Mouse (Mus musculus) intestine, embryonic 14.5 days (tissue): ENCODE measurements at regions not wholly inside any gene's neighbourhood (a gene's known extent, or its start where the extent isn't known, plus 50 kb on each side); places are given as distances from the start of the nearest gene placed in this dataset.

ENCODE experiments used
- ATAC-seq: fragments of 200-750 bp; cut with Nextera tagmentation; replicated peaks from 2 replicates; pipeline ENCODE4 v1.8.0; 2017; ENCODE audit warnings: low read depth, moderate number of reproducible peaks, moderate TSS enrichment, moderate library complexity; ENCODE audit not compliant: low FRiP score, low TSS enrichment
- DNase-seq: peaks from one replicate; pipeline ENCODE4 v3.0.0-alpha.2; 2018; ENCODE audit warnings: low spot score
- H3K27ac ChIP-seq: fragments of 300-500 bp; sonication (generic); 2 replicates; pipeline ENCODE4 v1.5.1; 2014; ENCODE audit warnings: low read depth, mild to moderate bottlenecking, control low read depth
- H3K27me3 ChIP-seq: fragments of 300-500 bp; sonication (generic); replicated peaks from 2 replicates; pipeline ENCODE4 v1.6.1; 2014; ENCODE audit warnings: low read length, control low read depth; ENCODE audit not compliant: control insufficient read depth, insufficient read depth
- H3K36me3 ChIP-seq: fragments of 300-500 bp; sonication (generic); 2 replicates; pipeline ENCODE4 v1.6.1; 2014; ENCODE audit warnings: low read length, control low read depth; ENCODE audit not compliant: control insufficient read depth, insufficient read depth
- H3K4me1 ChIP-seq: fragments of 300-500 bp; sonication (generic); replicated peaks from 2 replicates; pipeline ENCODE4 v1.6.1; 2014; ENCODE audit warnings: low read length, control low read depth, mixed read lengths; ENCODE audit not compliant: control insufficient read depth, insufficient read depth
- H3K4me2 ChIP-seq: fragments of 300-500 bp; sonication (generic); 2 replicates; pipeline ENCODE4 v1.6.1; 2014; ENCODE audit warnings: low read length
- H3K4me3 ChIP-seq: fragments of 300-500 bp; sonication (generic); 2 replicates; pipeline ENCODE4 v1.5.1; 2014; ENCODE audit warnings: low read depth, low read length, control low read depth, mixed read lengths
- H3K9ac ChIP-seq: fragments of 300-500 bp; sonication (generic); 2 replicates; pipeline ENCODE4 v1.6.1; 2014; ENCODE audit warnings: mild to moderate bottlenecking, low read length
- H3K9me3 ChIP-seq: fragments of 300-500 bp; sonication (generic); 2 replicates; pipeline ENCODE4 v1.6.1; 2016; ENCODE audit warnings: low read length, control low read depth; ENCODE audit not compliant: control insufficient read depth
- WGBS: fragments of 180-500 bp; shearing (Covaris S2); extraction: QIAGEN DNeasy Blood & Tissue Kit; methylation state at CpG from one replicate; pipeline ENCODE4 v1.1.7; 2014; 5-methylcytosine and 5-hydroxymethylcytosine counted together

DNA sequence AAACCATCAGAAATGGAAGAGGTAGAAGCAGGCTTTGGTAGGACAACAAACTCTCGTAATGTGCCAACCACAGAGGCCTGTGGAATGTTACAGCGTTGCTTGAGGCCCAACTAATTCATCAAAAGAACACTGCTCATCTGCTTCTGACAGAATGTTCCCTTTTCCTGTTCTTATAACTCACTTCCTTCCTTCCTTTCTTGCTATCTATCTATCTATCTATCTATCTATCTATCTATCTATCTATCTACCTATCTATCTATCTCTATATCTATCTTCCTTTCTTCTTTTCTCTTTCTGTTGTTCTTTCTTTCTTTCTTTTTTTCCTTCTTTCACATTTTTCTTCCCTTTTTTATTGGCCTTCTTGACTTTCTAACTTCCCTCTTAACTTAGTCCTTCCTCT is 353.7 kb downstream of the H2al1j start:
- Histone ChIP-seq H3K36me3 (no peaks in the 10 kb centered on the region), H3K4me1 (no peaks in the 10 kb centered on the region), H3K9me3 (no peaks in the 10 kb centered on the region), H3K27me3 (no peaks in the 10 kb centered on the region; the same call in none of the 2 replicates), H3K27ac (no peak overlapping the region), H3K9ac (no peak overlapping the region), H3K4me3 (no peak overlapping the region), H3K4me2 (no peak overlapping the region)
- ATAC-seq (no peak), DNase-seq (no peak)
- 68% methylated on average over 2 of the region's 2 CpGs for WGBS

DNA sequence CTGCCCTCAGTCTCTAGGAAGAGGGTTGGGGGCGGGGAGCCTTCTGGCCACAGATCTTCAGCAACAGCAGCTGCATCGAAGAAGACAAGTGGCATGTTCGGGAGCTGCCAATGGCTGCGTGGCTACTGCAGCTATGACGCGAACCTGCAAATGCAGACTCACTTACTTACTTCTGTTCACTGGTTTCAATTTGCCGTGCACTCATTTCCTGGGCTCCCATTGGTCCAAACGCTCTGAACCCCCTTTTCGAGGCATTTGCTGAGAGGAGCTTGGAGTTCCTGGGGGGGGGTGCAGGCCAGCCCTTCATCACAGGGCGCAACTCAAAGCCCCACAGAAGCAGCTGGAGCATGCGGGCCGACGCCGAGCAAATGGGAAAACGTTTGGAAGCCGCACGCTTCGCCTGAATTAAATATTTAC is 362.4 kb downstream of the H2al1j start:
- Histone ChIP-seq H3K9ac (no peak overlapping the region), H3K4me3 (no peak overlapping the region), H3K27me3 (0 out of 2 replicates have a peak, but pooled peaks cover 4% of the 10 kb centered on the region), H3K9me3 (no peaks in the 10 kb centered on the region), H3K4me2 (peak overlapping the region; percentile 33; the same call in 1 of the 2 replicates), H3K4me1 (no peaks in the 10 kb centered on the region), H3K27ac (peak overlapping the region; percentile 38; the same call in 1 of the 2 replicates), H3K36me3 (no peaks in the 10 kb centered on the region)
- DNase-seq (no peak), ATAC-seq (no peak)
- 40% methylated on average over 18 of the region's 18 CpGs for WGBS

DNA sequence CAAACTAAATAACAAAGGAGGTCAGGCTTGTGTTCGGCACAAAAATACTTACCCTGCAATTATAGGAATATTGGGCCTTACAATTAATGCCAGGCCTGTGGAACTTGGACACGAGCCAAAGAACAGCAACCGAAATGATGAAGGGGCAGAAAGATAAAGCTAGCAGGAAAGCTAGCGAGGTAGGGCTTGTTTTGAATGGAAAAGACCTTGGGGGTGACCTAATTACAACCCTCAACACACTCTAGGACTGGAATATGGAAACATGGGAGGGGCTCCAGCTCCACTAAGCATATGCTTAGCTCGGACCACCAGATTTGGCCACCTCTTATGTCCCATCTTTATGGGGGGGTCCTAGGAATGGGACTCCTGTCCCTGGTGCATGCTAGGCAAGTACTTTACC is 362.8 kb downstream of the H2al1j start:
- WGBS, result 41% methylated on average over 5 of the region's 5 CpGs
- Histone ChIP-seq H3K9ac (no peak overlapping the region), H3K4me3 (no peak overlapping the region), H3K4me2 (peak overlapping the region; percentile 33; the same call in 1 of the 2 replicates), H3K4me1 (no peaks in the 10 kb centered on the region), H3K27ac (peak overlapping the region; percentile 38; the same call in 1 of the 2 replicates), H3K36me3 (no peaks in the 10 kb centered on the region), H3K27me3 (0 out of 2 replicates have a peak, but pooled peaks cover 4% of the 10 kb centered on the region), H3K9me3 (no peaks in the 10 kb centered on the region)
- no peak for DNase-seq
- no peak for ATAC-seq

DNA sequence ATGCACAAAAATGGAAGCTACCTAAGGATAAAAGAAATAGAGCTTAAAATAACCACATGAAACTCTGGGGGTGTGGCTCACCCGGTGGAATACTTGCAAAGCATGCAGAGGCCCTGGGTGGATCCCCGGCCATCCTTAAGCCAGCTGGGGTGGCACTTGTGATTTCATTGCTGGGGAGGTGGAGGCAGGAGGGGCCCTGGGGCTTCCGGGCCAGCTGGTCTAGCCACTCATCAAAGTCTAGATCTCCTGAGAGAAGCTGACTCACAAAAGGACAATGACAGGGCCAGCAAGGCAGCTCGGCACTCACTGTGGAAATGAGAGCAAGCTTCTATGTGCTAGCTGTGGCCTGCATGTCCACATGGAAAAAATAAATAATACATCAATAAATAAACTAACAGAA is 363.4 kb downstream of the H2al1j start:
- H3K4me1 ChIP-seq, result no peaks in the 10 kb centered on the region
- H3K4me3 ChIP-seq, result no peak overlapping the region
- 66% methylated on average over 4 of the region's 4 CpGs for WGBS
- ATAC-seq (no peak), DNase-seq (no peak)
- no peaks in the 10 kb centered on the region for H3K9me3 ChIP-seq
- H3K36me3 ChIP-seq, result no peaks in the 10 kb centered on the region
- no peak overlapping the region for H3K4me2 ChIP-seq
- H3K27me3 ChIP-seq, result 0 out of 2 replicates have a peak, but pooled peaks cover 4% of the 10 kb centered on the region
- no peak overlapping the region for H3K9ac ChIP-seq
- no peak overlapping the region for H3K27ac ChIP-seq

DNA sequence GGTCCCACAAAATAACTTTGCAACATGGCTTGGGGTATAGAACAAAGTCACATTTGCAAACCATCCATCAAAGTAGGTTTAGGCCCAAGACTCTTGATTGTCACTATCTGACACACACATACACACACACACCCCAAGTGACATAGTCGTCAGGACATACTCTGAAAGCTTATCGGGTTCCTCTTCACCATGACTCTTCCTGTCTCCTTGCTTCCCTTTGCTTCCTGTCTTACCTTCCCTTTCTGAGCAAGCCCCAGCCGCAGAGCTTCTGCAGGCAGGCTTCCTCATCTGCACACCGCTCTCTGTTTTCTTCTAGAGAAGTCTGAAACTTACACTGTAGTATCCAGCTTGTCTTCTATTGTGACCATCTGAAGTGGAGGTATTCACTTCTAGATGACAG is 368.9 kb downstream of the H2al1j start:
- Histone ChIP-seq H3K4me1 (no peaks in the 10 kb centered on the region), H3K4me2 (no peak overlapping the region), H3K4me3 (no peak overlapping the region), H3K27me3 (no peaks in the 10 kb centered on the region), H3K9me3 (no peaks in the 10 kb centered on the region), H3K9ac (no peak overlapping the region), H3K27ac (no peak overlapping the region), H3K36me3 (no peaks in the 10 kb centered on the region)
- DNase-seq (no peak), ATAC-seq (no peak)
- WGBS, result 83% methylated on average over 4 of the region's 4 CpGs

DNA sequence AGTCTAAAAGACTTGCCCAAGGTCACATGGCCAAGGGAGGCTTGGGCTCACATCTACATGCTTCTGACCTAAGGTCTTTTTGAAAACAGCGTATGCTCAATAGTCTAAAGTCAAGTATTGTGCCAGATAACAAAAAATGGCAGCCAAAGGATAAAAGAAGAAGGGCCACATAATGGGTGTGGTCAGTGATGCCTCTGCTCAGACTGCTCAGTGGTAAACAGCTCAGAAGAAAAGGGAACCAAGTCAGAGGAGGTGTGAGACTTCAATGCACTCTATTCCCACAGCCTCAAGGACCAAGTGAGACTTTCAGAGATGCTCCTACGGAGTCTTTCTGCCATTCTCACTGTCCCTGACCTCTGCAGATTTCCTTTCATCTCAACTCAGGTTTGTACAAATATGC is 373.5 kb downstream of the H2al1j start:
- 88% methylated on average over 2 of the region's 2 CpGs for WGBS
- no peaks in the 10 kb centered on the region for H3K36me3 ChIP-seq
- no peak overlapping the region for H3K9ac ChIP-seq
- H3K4me2 ChIP-seq, result no peak overlapping the region
- H3K4me1 ChIP-seq, result no peaks in the 10 kb centered on the region
- no peak for ATAC-seq
- no peak overlapping the region for H3K4me3 ChIP-seq
- H3K27me3 ChIP-seq, result 0 out of 2 replicates have a peak, but pooled peaks cover 4% of the 10 kb centered on the region
- no peak for DNase-seq
- H3K9me3 ChIP-seq, result no peaks in the 10 kb centered on the region
- H3K27ac ChIP-seq, result no peak overlapping the region

DNA sequence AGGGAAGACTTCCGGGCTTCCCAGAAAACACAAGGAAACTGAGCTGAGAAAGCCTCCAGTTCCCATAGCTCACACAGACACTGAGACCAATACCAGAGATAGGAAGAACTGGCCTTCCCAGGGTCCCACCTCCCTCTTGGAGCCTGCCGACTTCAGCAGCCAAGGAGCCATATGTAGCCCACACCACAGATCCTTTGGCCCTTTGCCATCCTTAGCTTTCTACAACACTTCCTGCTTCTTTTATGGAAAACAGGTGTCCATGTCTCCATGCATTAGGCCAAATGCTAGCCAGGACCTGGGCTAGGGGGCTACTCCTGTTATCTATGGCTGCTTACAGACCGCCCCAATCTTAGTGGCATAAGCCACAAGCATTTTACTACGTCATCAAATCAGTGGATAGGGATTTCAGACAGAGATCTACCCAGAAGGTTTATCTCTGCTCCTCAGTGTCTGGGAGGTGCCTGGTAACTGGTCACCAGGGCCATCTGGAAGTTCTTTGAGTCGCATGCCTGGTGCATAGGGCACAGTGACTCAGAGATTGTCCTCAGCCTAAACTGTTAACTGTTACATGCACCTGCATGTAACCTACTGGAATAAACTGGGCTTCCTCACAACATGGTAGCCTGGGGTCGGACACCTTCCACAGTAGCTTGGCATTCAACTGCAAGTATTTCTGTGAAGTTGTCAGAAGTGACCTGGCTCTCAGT is 378.4 kb downstream of the H2al1j start:
- Histone ChIP-seq H3K4me1 (no peaks in the 10 kb centered on the region), H3K4me2 (no peak overlapping the region), H3K27ac (no peak overlapping the region), H3K27me3 (0 out of 2 replicates have a peak, but pooled peaks cover 4% of the 10 kb centered on the region), H3K9me3 (no peaks in the 10 kb centered on the region), H3K4me3 (no peak overlapping the region), H3K36me3 (no peaks in the 10 kb centered on the region), H3K9ac (no peak overlapping the region)
- ATAC-seq (no peak), DNase-seq (no peak)
- WGBS, result 85% methylated on average over 6 of the region's 6 CpGs

DNA sequence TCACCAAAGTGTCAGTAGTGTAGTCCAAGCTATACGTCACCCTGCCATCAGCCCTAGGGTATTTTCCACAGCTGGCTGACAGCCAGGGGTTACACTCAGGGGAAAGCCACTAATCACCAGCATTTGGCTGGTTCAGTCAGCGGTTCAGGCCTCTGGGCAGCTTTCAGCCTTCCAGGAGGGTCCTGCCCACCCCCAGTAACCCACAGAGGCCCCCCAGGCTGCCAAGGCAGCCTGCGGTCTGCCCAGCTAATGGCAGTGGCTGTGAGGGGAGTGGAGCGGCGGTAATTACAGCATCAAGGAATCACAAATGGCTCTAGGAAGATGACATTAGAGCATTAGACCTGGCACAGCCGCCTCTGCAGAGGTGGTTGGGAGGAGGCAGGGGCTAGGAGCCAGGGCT is 379.7 kb downstream of the H2al1j start:
- DNase-seq (no peak), ATAC-seq (no peak)
- H3K27ac ChIP-seq, result no peak overlapping the region
- H3K4me1 ChIP-seq, result no peaks in the 10 kb centered on the region
- H3K4me3 ChIP-seq, result no peak overlapping the region
- no peaks in the 10 kb centered on the region for H3K9me3 ChIP-seq
- H3K4me2 ChIP-seq, result no peak overlapping the region
- no peaks in the 10 kb centered on the region for H3K36me3 ChIP-seq
- 52% methylated on average over 6 of the region's 6 CpGs for WGBS
- H3K27me3 ChIP-seq, result 0 out of 2 replicates have a peak, but pooled peaks cover 4% of the 10 kb centered on the region
- no peak overlapping the region for H3K9ac ChIP-seq

DNA sequence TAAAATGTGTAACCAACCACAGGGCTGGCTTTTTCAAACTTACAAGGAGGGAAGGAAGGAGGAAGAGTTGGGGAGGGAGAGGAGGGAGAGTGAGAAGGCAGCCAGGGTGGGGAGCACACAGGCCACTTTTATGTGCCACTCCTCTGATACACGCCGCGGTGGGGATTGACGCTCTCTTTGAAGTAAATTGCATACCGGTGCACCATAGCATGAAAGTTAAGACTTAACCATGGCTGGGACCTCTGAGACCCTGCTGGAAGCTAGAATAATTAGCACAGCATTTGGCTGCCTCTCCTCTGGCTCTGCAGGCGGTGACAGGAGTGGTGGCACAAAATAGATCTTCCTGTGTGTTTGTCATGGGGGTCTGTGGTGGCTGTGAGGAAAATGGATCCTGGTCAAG is 380.7 kb downstream of the H2al1j start:
- Histone ChIP-seq H3K4me2 (no peak overlapping the region), H3K36me3 (no peaks in the 10 kb centered on the region), H3K4me1 (no peaks in the 10 kb centered on the region), H3K4me3 (no peak overlapping the region), H3K9me3 (no peaks in the 10 kb centered on the region), H3K9ac (no peak overlapping the region), H3K27me3 (no peaks in the 10 kb centered on the region), H3K27ac (no peak overlapping the region)
- DNase-seq (no peak), ATAC-seq (no peak)
- WGBS, result 34% methylated on average over 6 of the region's 6 CpGs
